Mouse (Mus musculus): ENCODE data around the gene Creld2. TPM values are rescaled to one million over a fixed set of nuclear protein-coding genes. Genes with fewer than 3 reads are reported as not detected.

The Creld2 gene
- polyA plus RNA-seq, 1 experiment, result 1.7 TPM

DNA sequence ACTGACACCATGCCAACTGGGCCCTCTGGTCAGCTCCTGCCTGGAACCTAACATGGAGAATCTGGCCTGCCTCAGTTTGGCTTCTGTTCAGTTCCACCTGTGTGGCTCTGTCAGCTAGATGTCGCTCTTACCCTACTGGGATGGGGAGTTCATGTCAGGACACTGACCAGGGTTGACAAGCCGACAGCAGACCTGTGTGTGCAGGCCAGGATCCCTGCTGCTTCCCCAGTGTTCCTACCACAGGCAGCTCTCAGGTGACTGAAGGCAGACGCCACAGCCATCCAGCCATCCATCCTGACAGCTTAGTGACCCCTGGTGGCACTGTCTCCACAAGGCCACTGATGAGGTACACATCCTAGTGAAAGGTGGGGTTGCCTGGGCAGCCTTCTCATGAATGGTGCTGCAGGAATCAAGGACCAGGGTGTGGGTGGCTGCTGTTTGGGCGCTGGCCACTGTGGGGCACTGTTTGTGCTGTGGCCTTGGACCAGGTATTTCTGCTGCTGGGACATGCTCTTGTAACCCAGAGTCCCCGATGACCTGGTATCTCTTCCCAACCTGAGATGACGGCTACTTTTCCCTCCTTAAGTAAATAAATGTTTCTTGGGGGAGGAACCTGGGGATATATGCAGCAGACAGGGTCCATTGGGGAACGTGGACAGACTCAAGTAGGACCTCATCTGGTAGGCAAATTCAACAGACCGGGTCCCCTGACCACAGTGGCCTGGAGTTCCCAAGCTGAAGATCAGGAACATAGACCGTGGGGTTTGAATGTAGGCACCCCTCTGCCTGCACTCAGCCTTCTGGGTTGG, 8.7 kb downstream of the Creld2 start:
- Histone ChIP-seq H3K27me3 (ENCODE audit: control insufficient read depth) (no peaks in the 10 kb centered on the region), H3K4me1 (ENCODE audit: control insufficient read depth) (peaks cover 2% of the 10 kb centered on the region; the same call in 1 of the 2 replicates), H3K4me3 (replicated peaks) (no peak overlapping the region), H3K9me3 (ENCODE audit: control insufficient read depth, low read length) (no peaks in the 10 kb centered on the region), H3K36me3 (ENCODE audit: control insufficient read depth) (peaks cover 40% of the 10 kb centered on the region)
- TF ChIP-seq GATA1 (IDR thresholded peaks at IDR 0.05; ENCODE audit: low read length) (no peak), TAL1 (IDR thresholded peaks at IDR 0.05; ENCODE audit: low read length) (no peak)

- Histone ChIP-seq H3K4me3 (replicated peaks) (no peak overlapping the region), H3K27me3 (ENCODE audit: control insufficient read depth) (no peaks in the 10 kb centered on the region), H3K36me3 (ENCODE audit: control insufficient read depth) (peaks cover 31% of the 10 kb centered on the region), H3K4me1 (ENCODE audit: control insufficient read depth) (peaks cover 2% of the 10 kb centered on the region; the same call in 1 of the 2 replicates), H3K9me3 (ENCODE audit: control insufficient read depth, low read length) (no peaks in the 10 kb centered on the region)
- TF ChIP-seq GATA1 (IDR thresholded peaks at IDR 0.05; ENCODE audit: low read length) (no peak), TAL1 (IDR thresholded peaks at IDR 0.05; ENCODE audit: low read length) (no peak)
Measured at GRCm38 (mm10) chr15:88828800-88829705, 9.6 kb downstream of the Creld2 start.

- H3K4me3 ChIP-seq (replicated peaks), result no peak overlapping the region
- peaks cover 2% of the 10 kb centered on the region; the same call in 1 of the 2 replicates for H3K4me1 ChIP-seq (ENCODE audit: control insufficient read depth)
- TF ChIP-seq TAL1 (IDR thresholded peaks at IDR 0.05; ENCODE audit: low read length), result no peak
- no peak for TF ChIP-seq GATA1 (IDR thresholded peaks at IDR 0.05; ENCODE audit: low read length)
- H3K9me3 ChIP-seq (ENCODE audit: control insufficient read depth, low read length), result no peaks in the 10 kb centered on the region
- H3K27me3 ChIP-seq (ENCODE audit: control insufficient read depth), result no peaks in the 10 kb centered on the region
- peaks cover 23% of the 10 kb centered on the region for H3K36me3 ChIP-seq (ENCODE audit: control insufficient read depth)
Measured at GRCm38 (mm10) chr15:88829791-88830440, 10.5 kb downstream of the Creld2 start.

DNA sequence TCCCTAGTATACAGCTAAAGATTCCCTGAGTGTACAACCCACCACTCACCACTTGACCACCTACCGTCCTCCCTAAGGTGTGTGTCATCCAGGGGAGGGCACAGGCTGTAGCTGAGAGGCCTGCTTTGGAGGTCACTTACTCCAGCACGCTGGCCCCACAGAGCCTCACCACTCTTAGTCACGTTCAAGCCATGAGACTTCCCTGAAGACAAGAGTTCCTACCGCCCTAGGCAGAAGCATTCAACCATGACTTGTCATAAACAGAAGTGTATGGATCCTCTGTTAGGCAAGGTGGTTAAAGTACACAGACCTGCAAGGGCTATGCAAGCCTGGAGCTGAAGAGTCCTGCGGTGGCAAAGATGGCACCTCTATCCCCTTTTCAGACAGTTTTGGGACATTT, 11.2 kb downstream of the Creld2 start:
- no peaks in the 10 kb centered on the region for H3K27me3 ChIP-seq (ENCODE audit: control insufficient read depth)
- peaks cover 2% of the 10 kb centered on the region; the same call in 1 of the 2 replicates for H3K4me1 ChIP-seq (ENCODE audit: control insufficient read depth)
- no peaks in the 10 kb centered on the region for H3K9me3 ChIP-seq (ENCODE audit: control insufficient read depth, low read length)
- peaks cover 15% of the 10 kb centered on the region for H3K36me3 ChIP-seq (ENCODE audit: control insufficient read depth)
- TF ChIP-seq TAL1 (IDR thresholded peaks at IDR 0.05; ENCODE audit: low read length) (no peak), GATA1 (IDR thresholded peaks at IDR 0.05; ENCODE audit: low read length) (no peak)
- H3K4me3 ChIP-seq (replicated peaks), result no peak overlapping the region

DNA sequence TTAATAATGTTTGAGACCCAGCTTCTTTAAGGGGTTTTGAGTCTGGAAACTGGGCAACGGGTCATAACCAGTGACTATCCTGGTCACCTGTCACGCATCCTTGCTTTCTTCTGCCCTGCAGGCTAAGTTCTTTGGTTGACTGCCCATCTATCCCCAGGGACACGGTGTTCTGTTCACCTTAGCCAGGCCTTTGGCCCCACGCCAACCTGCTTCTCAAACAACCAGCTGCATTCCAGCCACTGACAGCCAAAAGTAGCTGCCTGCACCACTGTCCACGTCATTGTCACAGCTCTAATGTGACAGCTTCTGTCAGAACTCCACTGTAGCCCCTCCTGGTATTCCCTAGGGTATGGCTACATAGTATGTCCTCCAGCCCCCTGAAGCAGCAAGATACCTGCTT, 12.0 kb downstream of the Creld2 start:
- Histone ChIP-seq H3K36me3 (ENCODE audit: control insufficient read depth) (peaks cover 7% of the 10 kb centered on the region), H3K4me1 (ENCODE audit: control insufficient read depth) (peaks cover 2% of the 10 kb centered on the region; the same call in 1 of the 2 replicates), H3K27me3 (ENCODE audit: control insufficient read depth) (peaks cover 2% of the 10 kb centered on the region), H3K4me3 (replicated peaks) (no peak overlapping the region), H3K9me3 (ENCODE audit: control insufficient read depth, low read length) (no peaks in the 10 kb centered on the region)
- TF ChIP-seq TAL1 (IDR thresholded peaks at IDR 0.05; ENCODE audit: low read length) (no peak), GATA1 (IDR thresholded peaks at IDR 0.05; ENCODE audit: low read length) (no peak)

GRCm38 (mm10) chr15:88832536-88832935, 13.1 kb downstream of the Creld2 start:
- Histone ChIP-seq H3K4me3 (replicated peaks) (no peak overlapping the region), H3K9me3 (ENCODE audit: control insufficient read depth, low read length) (no peaks in the 10 kb centered on the region), H3K4me1 (ENCODE audit: control insufficient read depth) (peaks cover 8% of the 10 kb centered on the region), H3K36me3 (ENCODE audit: control insufficient read depth) (no peaks in the 10 kb centered on the region), H3K27me3 (ENCODE audit: control insufficient read depth) (peaks cover 11% of the 10 kb centered on the region)
- TF ChIP-seq GATA1 (IDR thresholded peaks at IDR 0.05; ENCODE audit: low read length) (no peak), TAL1 (IDR thresholded peaks at IDR 0.05; ENCODE audit: low read length) (no peak)

DNA sequence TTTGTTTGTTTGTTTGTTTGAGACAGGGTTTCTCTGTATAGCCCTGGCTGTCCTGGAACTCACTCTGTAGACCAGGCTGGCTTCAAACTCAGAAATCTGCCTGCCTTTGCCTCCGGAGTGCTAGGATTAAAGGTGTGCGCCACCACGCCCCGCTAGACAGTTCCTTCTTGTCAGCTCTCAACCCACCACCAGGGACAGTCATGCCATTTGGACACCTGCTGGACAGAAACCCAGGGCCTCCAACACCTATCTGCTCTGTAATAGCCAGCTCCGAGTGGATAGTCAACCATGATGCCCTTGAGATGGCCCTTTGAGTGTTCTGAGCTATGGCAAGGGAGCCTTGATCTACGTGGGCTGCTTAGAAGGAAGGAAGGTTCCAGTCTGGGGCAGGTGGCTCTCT, 16.6 kb downstream of the Creld2 start:
- Histone ChIP-seq H3K36me3 (ENCODE audit: control insufficient read depth) (no peaks in the 10 kb centered on the region), H3K4me3 (replicated peaks) (no peak overlapping the region), H3K4me1 (ENCODE audit: control insufficient read depth) (peaks cover 8% of the 10 kb centered on the region), H3K27me3 (ENCODE audit: control insufficient read depth) (peaks cover 27% of the 10 kb centered on the region), H3K9me3 (ENCODE audit: control insufficient read depth, low read length) (no peaks in the 10 kb centered on the region)
- TF ChIP-seq GATA1 (IDR thresholded peaks at IDR 0.05; ENCODE audit: low read length) (no peak), TAL1 (IDR thresholded peaks at IDR 0.05; ENCODE audit: low read length) (no peak)

DNA sequence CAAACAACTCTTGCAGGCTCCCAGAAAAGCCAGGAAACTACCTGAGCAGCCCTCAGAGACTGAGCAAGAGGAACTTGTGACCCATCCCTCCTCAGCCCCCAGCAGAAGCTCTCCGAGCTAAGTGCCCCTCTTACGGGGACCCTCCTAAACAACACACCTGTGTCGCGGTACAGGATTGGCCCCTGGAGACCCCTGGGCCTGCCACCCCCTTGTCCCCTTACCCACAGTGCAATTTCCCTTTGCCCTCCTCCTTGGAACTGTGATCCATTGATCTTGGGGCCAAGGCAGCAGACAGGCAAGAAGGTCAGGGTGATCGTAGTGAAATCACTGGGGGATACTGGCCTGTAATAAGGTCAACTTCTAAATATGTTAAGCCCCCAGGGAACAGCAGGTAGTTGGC, 17.1 kb downstream of the Creld2 start:
- no peaks in the 10 kb centered on the region for H3K9me3 ChIP-seq (ENCODE audit: control insufficient read depth, low read length)
- TF ChIP-seq GATA1 (IDR thresholded peaks at IDR 0.05; ENCODE audit: low read length) (no peak), TAL1 (IDR thresholded peaks at IDR 0.05; ENCODE audit: low read length) (no peak)
- no peak overlapping the region for H3K4me3 ChIP-seq (replicated peaks)
- peaks cover 8% of the 10 kb centered on the region for H3K4me1 ChIP-seq (ENCODE audit: control insufficient read depth)
- H3K36me3 ChIP-seq (ENCODE audit: control insufficient read depth), result no peaks in the 10 kb centered on the region
- H3K27me3 ChIP-seq (ENCODE audit: control insufficient read depth), result peaks cover 27% of the 10 kb centered on the region

Data from erythroblast, embryonic 14.5 days (primary cell).